24 mouse cellular contexts compared by ENCODE assay signal in genomic region chr17:44631577-44631976, GRCm38 (mm10).
DNase-seq lines count a peak whose midpoint lies in the region; ATAC-seq and TF ChIP-seq lines count a peak whose summit lies in the region.
"Had no signal": no experiment of that assay in that cellular context is flagged by ENCODE, and none has a peak within 500 bp of the region (broad histone marks: within the 10 kb centered on the region; RNA-seq: fewer than 3 reads in every experiment).

No protein-coding gene starts in this region.

- no peak overlapping the region for H3K4me2 ChIP-seq in forebrain, postnatal 0 days (ENCODE audit: low read depth)
- H3K4me2 ChIP-seq in forebrain, embryonic 13.5 days, result no peak overlapping the region
- H3K4me2 ChIP-seq in heart, embryonic 11.5 days, result no peak overlapping the region
- H3K4me2 ChIP-seq: embryonic facial prominence, embryonic 12.5 days; forebrain, embryonic 12.5 days had no signal

- H3K9me3 ChIP-seq in forebrain, postnatal 0 days (ENCODE audit: low read length), result no peaks in the 10 kb centered on the region
- H3K9me3 ChIP-seq in forebrain, embryonic 13.5 days (replicated peaks), result no peaks in the 10 kb centered on the region
- H3K9me3 ChIP-seq in heart, embryonic 11.5 days (replicated peaks; ENCODE audit: control insufficient read depth, low read length), result no peaks in the 10 kb centered on the region
- H3K9me3 ChIP-seq: embryonic facial prominence, embryonic 10.5 days; embryonic facial prominence, embryonic 12.5 days; forebrain, embryonic 10.5 days; forebrain, embryonic 12.5 days had no signal

- H3K27me3 ChIP-seq in forebrain, postnatal 0 days (ENCODE audit: insufficient read depth, low read length), result no peaks in the 10 kb centered on the region
- no peaks in the 10 kb centered on the region for H3K27me3 ChIP-seq in forebrain, embryonic 13.5 days
- H3K27me3 ChIP-seq in heart, embryonic 11.5 days (ENCODE audit: control insufficient read depth, insufficient read depth, low read length), result no peaks in the 10 kb centered on the region
- H3K27me3 ChIP-seq: CH12.LX; embryonic facial prominence, embryonic 12.5 days had no signal

- no peak overlapping the region for H3K9ac ChIP-seq in forebrain, postnatal 0 days
- no peak overlapping the region for H3K9ac ChIP-seq in forebrain, embryonic 13.5 days
- H3K9ac ChIP-seq in heart, embryonic 11.5 days (ENCODE audit: low read depth, low read length), result no peak overlapping the region
- H3K9ac ChIP-seq: embryonic facial prominence, embryonic 12.5 days; forebrain, embryonic 12.5 days had no signal

- H3K27ac ChIP-seq in forebrain, postnatal 0 days (ENCODE audit: low read depth, low read length), result no peak overlapping the region
- no peak overlapping the region for H3K27ac ChIP-seq in forebrain, embryonic 13.5 days
- H3K27ac ChIP-seq in left cerebral cortex, adult 2 months, result peak overlapping the region; percentile 54; the same call in 1 of the 2 replicates
- H3K27ac ChIP-seq in heart, embryonic 11.5 days (ENCODE audit: low read depth, low read length), result no peak overlapping the region
- H3K27ac ChIP-seq: embryonic facial prominence, embryonic 10.5 days; embryonic facial prominence, embryonic 12.5 days; forebrain, embryonic 10.5 days; forebrain, embryonic 12.5 days had no signal

- no peaks in the 10 kb centered on the region for H3K4me1 ChIP-seq in forebrain, postnatal 0 days (ENCODE audit: insufficient read depth)
- H3K4me1 ChIP-seq in forebrain, embryonic 13.5 days, result peaks cover 3% of the 10 kb centered on the region; the same call in 1 of the 2 replicates
- H3K4me1 ChIP-seq in heart, embryonic 11.5 days (ENCODE audit: control insufficient read depth, insufficient read depth, low read length), result peaks cover 8% of the 10 kb centered on the region
- H3K4me1 ChIP-seq: embryonic facial prominence, embryonic 12.5 days; forebrain, embryonic 10.5 days; forebrain, embryonic 12.5 days had no signal

- no peaks in the 10 kb centered on the region for H3K36me3 ChIP-seq in forebrain, postnatal 0 days (ENCODE audit: insufficient read depth)
- H3K36me3 ChIP-seq in forebrain, embryonic 13.5 days (ENCODE audit: poor library complexity, severe bottlenecking), result no peaks in the 10 kb centered on the region
- H3K36me3 ChIP-seq in heart, embryonic 11.5 days (ENCODE audit: control insufficient read depth, insufficient read depth, low read length), result no peaks in the 10 kb centered on the region
- H3K36me3 ChIP-seq: embryonic facial prominence, embryonic 10.5 days; forebrain, embryonic 10.5 days; forebrain, embryonic 12.5 days; G1E had no signal

- intact Hi-C loops in left cerebral cortex, adult 2 months (cut with DNase I), result no loop called here
- intact Hi-C loops in left cerebral cortex, postnatal 14 days (cut with DNase I), result no loop called here

- WGBS in forebrain, postnatal 0 days, result 75% methylated on average over 4 of the region's 4 CpGs
- 93% methylated on average over 4 of the region's 4 CpGs for WGBS in forebrain, embryonic 13.5 days
- WGBS in heart, embryonic 11.5 days (ENCODE audit: insufficient replicate concordance), result 88% methylated on average over 4 of the region's 4 CpGs

- ATAC-seq in forebrain, postnatal 0 days, result peak; percentile 62; the same call in 1 of the 2 replicates
- no peak for ATAC-seq in forebrain, embryonic 13.5 days
- ATAC-seq in heart, embryonic 11.5 days (replicated peaks; ENCODE audit: insufficient number of reproducible peaks, low FRiP score, low TSS enrichment), result no peak
- ATAC-seq: CD4-positive, CD25-positive, alpha-beta regulatory T cell, adult 4 months had no signal

- no peak for TF ChIP-seq CTCF in forebrain, postnatal 0 days (IDR thresholded peaks at IDR 0.05; ENCODE audit: low read depth)
- no peak for TF ChIP-seq CTCF in left cerebral cortex, adult 2 months (IDR thresholded peaks at IDR 0.05)

- no peak overlapping the region for H3K4me3 ChIP-seq in forebrain, postnatal 0 days (ENCODE audit: low read depth, low read length)
- no peak overlapping the region for H3K4me3 ChIP-seq in forebrain, embryonic 13.5 days
- no peak overlapping the region for H3K4me3 ChIP-seq in left cerebral cortex, adult 2 months
- H3K4me3 ChIP-seq in heart, embryonic 11.5 days (ENCODE audit: low read depth, low read length), result no peak overlapping the region
- H3K4me3 ChIP-seq: embryonic facial prominence, embryonic 10.5 days; embryonic facial prominence, embryonic 12.5 days; erythroblast, embryonic 14.5 days; forebrain, embryonic 10.5 days; forebrain, embryonic 12.5 days had no signal

- DNase-seq in forebrain, postnatal 0 days, result no peak
- DNase-seq in left cerebral cortex, adult 2 months (ENCODE audit: extremely low spot score in 1 of 2, low spot score in 2 of 2), result no peak
- no peak for DNase-seq in left cerebral cortex, postnatal 14 days (ENCODE audit: low spot score in 2 of 2)
- DNase-seq in brain, adult 2 months (ENCODE audit: low read depth, low spot score), result peak; percentile 49
- DNase-seq in retina, postnatal 1 day, result no peak
- DNase-seq: adrenal gland, adult 2 months; adrenal gland, postnatal 10 days; adrenal gland, postnatal 25 days; B cell, adult 2 months; cerebellum, adult 11-12 months; cerebellum, adult 2 months; cerebellum, adult 9-10 months; cerebellum, postnatal 10 days; cerebellum, postnatal 25 days had no signal
